Mouse (Mus musculus) forebrain, embryonic 16.5 days (tissue): ENCODE results near the gene Hoxc5. TPM values are rescaled to one million over a fixed set of nuclear protein-coding genes. Genes with fewer than 3 reads are reported as not detected.

Source experiments
- ATAC-seq: fragments of 200-750 bp; cut with Nextera tagmentation; 2 replicates; pipeline ENCODE4 v1.8.0; 2017; ENCODE audit warnings: mild to moderate bottlenecking, moderate library complexity
- H3K27ac ChIP-seq: fragments of 300-500 bp; sonication (generic); 2 replicates; pipeline ENCODE4 v1.5.1; 2014; ENCODE audit warnings: low read length, control low read depth
- H3K27me3 ChIP-seq: fragments of 300-500 bp; sonication (generic); replicated peaks from 2 replicates; pipeline ENCODE4 v1.6.1; 2014; ENCODE audit warnings: low read length; ENCODE audit not compliant: control insufficient read depth, insufficient read depth
- H3K36me3 ChIP-seq: fragments of 300-500 bp; sonication (generic); 2 replicates; pipeline ENCODE4 v1.6.1; 2014; ENCODE audit not compliant: control insufficient read depth, insufficient read depth
- H3K4me1 ChIP-seq: fragments of 300-500 bp; sonication (generic); replicated peaks from 2 replicates; pipeline ENCODE4 v1.6.1; 2014; ENCODE audit warnings: low read length; ENCODE audit not compliant: control insufficient read depth, insufficient read depth
- H3K4me2 ChIP-seq: fragments of 300-500 bp; sonication (generic); 2 replicates; pipeline ENCODE4 v1.6.1; 2014; ENCODE audit warnings: mild to moderate bottlenecking, low read length, control low read depth
- H3K4me3 ChIP-seq: fragments of 300-500 bp; sonication (generic); replicated peaks from 2 replicates; pipeline ENCODE4 v1.5.1; 2014; ENCODE audit warnings: mild to moderate bottlenecking, low read length, control low read depth
- H3K9ac ChIP-seq: fragments of 300-500 bp; sonication (generic); replicated peaks from 2 replicates; pipeline ENCODE4 v1.6.1; 2014; ENCODE audit warnings: low read depth, low read length, control low read depth
- H3K9me3 ChIP-seq: fragments of 300-500 bp; sonication (generic); 2 replicates; pipeline ENCODE4 v1.6.1; 2016; ENCODE audit warnings: low read length; ENCODE audit not compliant: control insufficient read depth
- WGBS: fragments of 180-500 bp; shearing (Covaris S2); extraction: QIAGEN DNeasy Blood & Tissue Kit; methylation state at CpG from one replicate; pipeline ENCODE4 v1.1.7; 2014; 5-methylcytosine and 5-hydroxymethylcytosine counted together
- microRNA counts: library from miRNA; unstranded; fragments of <30 nt; microRNA quantifications from one replicate; lab custom pipeline; 2016
- microRNA-seq: library from miRNA; unstranded; fragments of <30 nt; microRNA quantifications from one replicate; pipeline ENCODE4, GENCODE M21; 2017
- polyA plus RNA-seq: library from polyadenylated mRNA; unstranded; fragments of >200 nt; fragmentation: Nextera tagmentation; extraction: Ambion mirVana; gene quantifications from 2 replicates; pipeline ENCODE4 v1.2.1, GENCODE M21; 2015

Hoxc5 gene
- polyA plus RNA-seq, 1 experiment from 2014 or later: not detected

- Histone ChIP-seq H3K4me1 (no peaks in the 10 kb centered on the region), H3K9ac (no peak overlapping the region), H3K4me3 (no peak overlapping the region), H3K9me3 (no peaks in the 10 kb centered on the region), H3K27ac (no peak overlapping the region), H3K4me2 (no peak overlapping the region), H3K36me3 (no peaks in the 10 kb centered on the region), H3K27me3 (peaks cover 88% of the 10 kb centered on the region)
- WGBS: 2% methylated on average over 12 of the region's 12 CpGs
- no peak for ATAC-seq
These were observed 91.5 kb downstream of the Hoxc5 start for GRCm38 (mm10) chr15:103058715-103059114.

DNA sequence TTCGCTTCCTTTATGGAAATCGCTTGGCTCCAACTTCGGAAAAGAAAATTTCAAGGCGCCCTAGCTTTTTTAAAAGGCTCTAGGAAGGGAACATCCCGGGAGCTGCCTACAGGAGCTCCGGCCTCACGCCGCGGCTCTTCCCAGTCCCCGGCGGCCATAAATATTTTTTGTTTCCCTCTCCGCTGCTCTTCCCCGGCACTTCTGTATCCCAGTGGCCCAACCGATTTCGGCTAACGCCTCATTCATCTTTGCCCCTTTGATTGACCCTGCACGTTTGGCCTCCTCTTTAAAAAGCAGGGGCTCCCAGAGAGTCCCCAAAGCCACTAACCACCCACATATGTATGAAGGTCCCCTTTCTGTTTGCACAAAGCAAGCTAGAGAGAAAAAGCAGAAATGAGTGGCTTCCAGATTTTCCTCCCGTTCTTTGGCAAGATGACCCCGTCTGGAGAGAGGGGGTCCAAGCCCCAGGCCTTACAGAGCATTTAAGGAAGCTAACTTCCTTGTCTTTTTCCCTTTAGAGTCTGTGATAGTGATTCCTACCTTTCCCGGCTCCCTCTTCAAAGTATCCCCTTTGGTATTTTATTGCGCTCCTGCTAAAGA lies 92.2 kb downstream of the Hoxc5 start:
- Histone ChIP-seq H3K9ac (no peak overlapping the region), H3K4me3 (no peak overlapping the region)
- WGBS: under 1% methylated on average over 21 of the region's 21 CpGs

GRCm38 (mm10) chr15:103060021-103060340 lies 92.7 kb downstream of the Hoxc5 start:
- 3% methylated on average over 11 of the region's 11 CpGs for WGBS
- ATAC-seq: no peak
- Histone ChIP-seq H3K36me3 (no peaks in the 10 kb centered on the region), H3K4me2 (no peak overlapping the region), H3K4me1 (no peaks in the 10 kb centered on the region), H3K9ac (no peak overlapping the region), H3K27me3 (peaks cover 85% of the 10 kb centered on the region), H3K4me3 (no peak overlapping the region), H3K9me3 (no peaks in the 10 kb centered on the region), H3K27ac (no peak overlapping the region)

More for the DNA sequence above, 92.2 kb downstream of the Hoxc5 start:
- Histone ChIP-seq H3K4me1 (no peaks in the 10 kb centered on the region), H3K36me3 (no peaks in the 10 kb centered on the region), H3K4me2 (no peak overlapping the region), H3K9me3 (no peaks in the 10 kb centered on the region), H3K27me3 (peaks cover 87% of the 10 kb centered on the region), H3K27ac (no peak overlapping the region)
- ATAC-seq: no peak

DNA sequence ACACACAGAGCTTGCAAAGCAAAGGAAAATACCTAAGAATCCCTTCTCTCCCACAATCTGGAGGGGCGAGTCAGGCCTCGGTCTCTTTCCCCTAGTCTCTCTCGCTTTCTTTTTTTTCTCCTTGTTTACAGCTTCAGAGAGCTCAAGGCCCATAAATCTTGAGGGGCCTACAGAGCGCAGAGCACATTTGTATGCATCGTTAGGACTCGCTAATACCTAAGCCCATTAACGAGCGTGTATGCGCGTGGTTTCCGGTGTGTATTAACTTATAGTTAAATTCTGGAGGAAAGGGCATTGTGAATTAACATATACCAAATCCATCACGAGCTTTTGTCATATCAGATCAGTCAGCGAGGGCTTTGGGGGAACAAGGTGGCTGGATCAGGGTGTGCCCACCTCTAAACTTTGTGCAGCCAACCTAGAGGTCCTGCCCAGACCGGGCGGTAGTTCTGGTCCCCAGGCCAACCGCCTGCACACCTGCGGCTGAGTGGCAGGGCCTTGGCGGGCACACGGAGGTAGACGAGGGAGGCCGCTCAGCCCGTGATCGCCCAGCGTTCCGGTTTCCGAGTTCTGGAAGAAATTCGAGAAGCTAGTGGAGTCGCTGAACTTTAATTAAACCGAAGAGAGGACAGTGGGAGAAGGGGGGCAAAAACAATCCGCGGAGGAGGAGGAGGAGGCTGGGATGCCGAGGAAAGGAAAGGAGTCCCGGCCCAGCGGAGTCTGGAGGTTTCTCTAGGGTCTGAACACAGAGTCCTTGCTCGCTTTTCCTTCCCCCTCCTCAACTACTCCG lies 93.3 kb downstream of the Hoxc5 start:
- WGBS: 3% methylated on average over 36 of the region's 36 CpGs
- H3K36me3 ChIP-seq: no peaks in the 10 kb centered on the region
- H3K27me3 ChIP-seq: peaks cover 85% of the 10 kb centered on the region
- no peak overlapping the region for H3K9ac ChIP-seq
- ATAC-seq: no peak
- no peak overlapping the region for H3K4me2 ChIP-seq
- H3K4me3 ChIP-seq: no peak overlapping the region
- no peaks in the 10 kb centered on the region for H3K4me1 ChIP-seq
- H3K27ac ChIP-seq: no peak overlapping the region
- no peaks in the 10 kb centered on the region for H3K9me3 ChIP-seq

GRCm38 (mm10) chr15:103061131-103061825 lies 94.0 kb downstream of the Hoxc5 start:
- H3K4me1 ChIP-seq: no peaks in the 10 kb centered on the region
- under 1% methylated on average over 30 of the region's 30 CpGs for WGBS
- no peak overlapping the region for H3K4me2 ChIP-seq
- H3K9me3 ChIP-seq: no peaks in the 10 kb centered on the region
- peaks cover 86% of the 10 kb centered on the region for H3K27me3 ChIP-seq
- H3K36me3 ChIP-seq: no peaks in the 10 kb centered on the region
- H3K9ac ChIP-seq: no peak overlapping the region
- no peak overlapping the region for H3K4me3 ChIP-seq
- no peak for ATAC-seq
- H3K27ac ChIP-seq: no peak overlapping the region

- H3K4me3 ChIP-seq: no peak overlapping the region
- no peaks in the 10 kb centered on the region for H3K4me1 ChIP-seq
- H3K27me3 ChIP-seq: peaks cover 86% of the 10 kb centered on the region
- H3K36me3 ChIP-seq: no peaks in the 10 kb centered on the region
- no peaks in the 10 kb centered on the region for H3K9me3 ChIP-seq
- no peak overlapping the region for H3K27ac ChIP-seq
- H3K4me2 ChIP-seq: no peak overlapping the region
- no peak for ATAC-seq
- H3K9ac ChIP-seq: no peak overlapping the region
- 3% methylated on average over 2 of the region's 2 CpGs for WGBS
These were observed 94.7 kb downstream of the Hoxc5 start for GRCm38 (mm10) chr15:103061988-103062387.

DNA sequence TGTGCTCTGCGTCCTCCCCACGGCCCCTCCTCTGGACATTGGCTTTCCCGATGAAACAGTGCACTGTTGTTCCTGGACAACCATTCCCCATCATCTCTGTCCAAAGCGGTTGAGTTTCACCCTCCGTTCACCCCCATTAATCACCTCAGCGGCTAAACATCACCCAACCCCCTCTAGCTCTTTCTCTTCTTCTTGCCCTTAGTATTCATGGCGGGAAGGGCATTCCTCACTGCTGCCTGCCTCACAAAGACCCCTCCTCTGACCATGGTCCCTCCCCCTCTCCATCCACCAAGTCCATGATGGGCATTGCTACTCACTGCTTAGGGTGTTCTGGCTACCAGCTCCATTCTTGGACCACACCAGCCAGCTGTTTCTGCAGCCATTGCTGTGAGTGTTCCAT lies 98.4 kb downstream of the Hoxc5 start:
- Histone ChIP-seq H3K9me3 (no peaks in the 10 kb centered on the region), H3K27ac (no peak overlapping the region), H3K27me3 (peaks cover 92% of the 10 kb centered on the region), H3K4me2 (no peak overlapping the region), H3K36me3 (no peaks in the 10 kb centered on the region), H3K4me1 (no peaks in the 10 kb centered on the region), H3K4me3 (no peak overlapping the region), H3K9ac (no peak overlapping the region)
- no peak for ATAC-seq
- 41% methylated on average over 7 of the region's 7 CpGs for WGBS

MicroRNAs encoded within 50 kb of the gene (microRNA counts, 519-probe panel; counts per million panel counts)
- microRNA mmu-miR-615-3p (lab: Ali Mortazavi, UCI): not detected
- not detected for microRNA mmu-miR-615-5p (lab: Ali Mortazavi, UCI)

Small RNA genes within 50 kb of the gene (microRNA-seq; reads per million reads assigned to microRNA genes)
- gene Mir196a-2 (3.7 reads per million, percentile 15 among the genes with 10 or more reads in this experiment), gene Mir615 (11.6 reads per million, percentile 30 among the genes with 10 or more reads in this experiment)

Other genes with a start within 250 kb of the Hoxc5 start
- 80.6 and 87.7 TPM in 2 replicates for gene Calcoco1, start 245.3 kb upstream of the Hoxc5 start, polyA plus RNA-seq
- not detected in 2 replicates for gene Hoxc13, start 46.3 kb upstream of the Hoxc5 start, polyA plus RNA-seq
- not detected in 2 replicates for gene Hoxc12, start 30.7 kb upstream of the Hoxc5 start, polyA plus RNA-seq
- not detected in 2 replicates for gene Hoxc11, start 13.0 kb upstream of the Hoxc5 start, polyA plus RNA-seq
- not detected in 2 replicates for gene Hoxc10, start 647 bp upstream of the Hoxc5 start, polyA plus RNA-seq
- not detected in 2 replicates for gene Hoxc9, start 9.0 kb downstream of the Hoxc5 start, polyA plus RNA-seq
- not detected in 2 replicates for gene Hoxc8, start 23.2 kb downstream of the Hoxc5 start, polyA plus RNA-seq
- gene Hoxc6, start 30.8 kb downstream of the Hoxc5 start, polyA plus RNA-seq: not detected in 2 replicates
- not detected in 2 replicates for gene Hoxc4, start 51.5 kb downstream of the Hoxc5 start, polyA plus RNA-seq
- gene Smug1, start 199.6 kb downstream of the Hoxc5 start, polyA plus RNA-seq: 28.0 and 29.2 TPM in 2 replicates